Mouse (Mus musculus) cortical plate, adult 2 months (tissue): ENCODE results near the gene Cd68.

Experiments
- CTCF ChIP-seq: fragments of 200-500 bp; IDR thresholded peaks from 2 replicates; pipeline ENCODE4 v1.5.1; 2011; ENCODE audit warnings: mild to moderate bottlenecking, control low read depth, low read length; ENCODE audit not compliant: insufficient read depth; ENCODE audit errors: extremely low read depth
- POLR2A ChIP-seq: fragments of 200-500 bp; IDR thresholded peaks from 2 replicates; pipeline ENCODE4 v1.6.1; 2011; ENCODE audit warnings: mild to moderate bottlenecking, low read length, control low read depth; ENCODE audit not compliant: insufficient read depth; ENCODE audit errors: extremely low read depth

DNA sequence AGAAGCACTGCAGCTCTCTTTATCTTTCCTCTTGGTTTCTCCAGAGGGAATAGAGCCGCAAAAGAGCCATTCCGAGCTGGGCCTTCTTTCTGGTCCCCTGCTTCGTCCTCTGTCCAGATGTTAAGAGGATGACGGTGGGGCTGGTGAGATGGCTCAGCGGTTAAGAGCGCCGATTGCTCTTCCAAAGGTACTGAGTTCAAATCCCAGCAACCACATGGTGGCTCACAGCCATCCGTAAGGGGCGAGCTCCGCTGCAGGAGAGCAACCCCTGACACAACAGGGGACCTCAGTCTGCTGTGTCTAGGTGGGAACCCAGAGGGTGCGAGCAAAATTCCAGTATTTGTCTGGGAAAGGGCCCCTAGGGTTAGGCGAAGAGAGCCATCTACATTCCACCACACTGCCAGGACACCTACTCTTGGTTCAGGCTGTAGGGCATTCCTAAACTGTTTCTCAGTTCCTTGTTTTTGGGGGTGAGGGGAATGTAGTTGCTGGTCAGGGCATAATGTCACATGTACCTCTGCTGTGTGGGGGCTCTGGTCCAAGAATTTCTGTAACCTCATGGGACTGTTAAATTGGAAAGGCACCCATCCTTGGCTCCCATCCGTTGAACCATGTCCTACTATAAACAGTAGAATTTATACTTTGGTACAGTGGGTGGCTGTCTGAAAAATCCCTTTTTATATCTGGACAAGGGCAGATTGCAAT, 2.8 kb downstream of the Cd68 start:
- no peak for TF ChIP-seq CTCF
- TF ChIP-seq POLR2A = no peak
